ENCODE assay signal across 8 mouse cellular contexts in the genomic region with DNA sequence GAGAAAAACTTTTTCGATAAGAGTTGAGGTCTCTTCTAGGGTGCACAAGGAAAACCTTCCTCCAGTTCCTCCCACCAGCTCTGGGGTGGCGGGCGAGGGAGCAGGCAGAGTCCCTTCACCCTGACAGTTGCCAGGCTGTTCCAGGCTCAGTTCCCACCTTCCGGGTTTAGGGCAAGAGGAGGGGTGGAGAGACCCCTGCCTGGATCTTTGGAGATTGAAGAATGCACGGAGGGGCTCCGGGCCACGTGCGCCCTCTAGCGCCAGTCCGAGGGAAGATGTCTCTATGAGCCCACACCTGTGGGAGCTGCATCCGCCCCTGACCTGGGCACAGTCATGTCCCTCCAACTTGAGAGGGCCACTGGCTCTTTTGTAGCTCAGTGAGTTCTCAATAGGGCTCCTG.
DNase-seq lines count a peak whose midpoint lies in the region; ATAC-seq and TF ChIP-seq lines count a peak whose summit lies in the region.

No protein-coding gene starts in this region.

- no peak overlapping the region for H3K4me2 ChIP-seq in hindbrain, postnatal 0 days (ENCODE audit: low read depth, low read length)
- H3K4me2 ChIP-seq in hindbrain, embryonic 14.5 days (replicated peaks), result no peak overlapping the region
- peak overlapping the region; percentile 20; the same call in 1 of the 2 replicates for H3K4me2 ChIP-seq in forebrain, embryonic 16.5 days (ENCODE audit: low read length)

- peak; percentile 50 for DNase-seq in hindbrain, postnatal 0 days (ENCODE audit: low spot score)
- DNase-seq in hindbrain, embryonic 14.5 days (ENCODE audit: low spot score), result no peak
- peak; percentile 1 for DNase-seq in thymus, postnatal 25 days
- no peak for DNase-seq in thymus, postnatal 14 days
- no peak for DNase-seq in ovary, adult 18-20 months (ENCODE audit: low spot score)
- DNase-seq in heart, postnatal 36 days, result no peak
- no peak for DNase-seq in thymus, adult 18-20 months

- peak; percentile 76 for TF ChIP-seq CTCF in hindbrain, postnatal 0 days (IDR thresholded peaks at IDR 0.05; ENCODE audit: low read depth)

- intact Hi-C loops in heart, postnatal 36 days (cut with DNase I), result no loop called here

- H3K4me3 ChIP-seq in hindbrain, postnatal 0 days (ENCODE audit: low read length), result no peak overlapping the region
- no peak overlapping the region for H3K4me3 ChIP-seq in hindbrain, embryonic 14.5 days (replicated peaks; ENCODE audit: low read length)
- H3K4me3 ChIP-seq in forebrain, embryonic 16.5 days (replicated peaks; ENCODE audit: low read length), result no peak overlapping the region

- 13% methylated on average over 11 of the region's 11 CpGs for WGBS in hindbrain, postnatal 0 days
- WGBS in hindbrain, embryonic 14.5 days, result 17% methylated on average over 11 of the region's 11 CpGs
- 12% methylated on average over 11 of the region's 11 CpGs for WGBS in forebrain, embryonic 16.5 days

- H3K27ac ChIP-seq in hindbrain, postnatal 0 days, result no peak overlapping the region
- H3K27ac ChIP-seq in hindbrain, embryonic 14.5 days, result no peak overlapping the region
- no peak overlapping the region for H3K27ac ChIP-seq in forebrain, embryonic 16.5 days (ENCODE audit: low read length)

- H3K4me1 ChIP-seq in hindbrain, postnatal 0 days (ENCODE audit: insufficient read depth, low read length), result no peaks in the 10 kb centered on the region
- H3K4me1 ChIP-seq in hindbrain, embryonic 14.5 days (replicated peaks; ENCODE audit: control insufficient read depth, insufficient read depth, low read length), result no peaks in the 10 kb centered on the region
- H3K4me1 ChIP-seq in forebrain, embryonic 16.5 days (replicated peaks; ENCODE audit: control insufficient read depth, insufficient read depth, low read length), result peaks cover 19% of the 10 kb centered on the region

- no peak; the same call in 1 of the 2 replicates for ATAC-seq in hindbrain, postnatal 0 days
- ATAC-seq in hindbrain, embryonic 14.5 days (ENCODE audit: low FRiP score), result no peak
- peak; percentile 43; the same call in 1 of the 2 replicates for ATAC-seq in forebrain, embryonic 16.5 days

- H3K27me3 ChIP-seq in hindbrain, postnatal 0 days (ENCODE audit: insufficient read depth, low read length), result no peaks in the 10 kb centered on the region
- H3K27me3 ChIP-seq in hindbrain, embryonic 14.5 days (ENCODE audit: control insufficient read depth, insufficient read depth, low read length), result no peaks in the 10 kb centered on the region
- H3K27me3 ChIP-seq in forebrain, embryonic 16.5 days (replicated peaks; ENCODE audit: control insufficient read depth, insufficient read depth, low read length), result no peaks in the 10 kb centered on the region

- no peak overlapping the region for H3K9ac ChIP-seq in hindbrain, postnatal 0 days (replicated peaks; ENCODE audit: low read length)
- H3K9ac ChIP-seq in hindbrain, embryonic 14.5 days, result no peak overlapping the region
- no peak overlapping the region for H3K9ac ChIP-seq in forebrain, embryonic 16.5 days (replicated peaks; ENCODE audit: low read depth, low read length)

- H3K36me3 ChIP-seq in hindbrain, postnatal 0 days (ENCODE audit: insufficient read depth, low read length), result no peaks in the 10 kb centered on the region
- H3K36me3 ChIP-seq in hindbrain, embryonic 14.5 days (replicated peaks; ENCODE audit: control insufficient read depth, insufficient read depth), result no peaks in the 10 kb centered on the region
- H3K36me3 ChIP-seq in forebrain, embryonic 16.5 days (ENCODE audit: control insufficient read depth, insufficient read depth), result no peaks in the 10 kb centered on the region

- no peaks in the 10 kb centered on the region for H3K9me3 ChIP-seq in hindbrain, postnatal 0 days (ENCODE audit: low read length)
- no peaks in the 10 kb centered on the region for H3K9me3 ChIP-seq in hindbrain, embryonic 14.5 days (ENCODE audit: control insufficient read depth, low read length)
- no peaks in the 10 kb centered on the region for H3K9me3 ChIP-seq in forebrain, embryonic 16.5 days (ENCODE audit: control insufficient read depth, low read length)

Comparison
In these comparisons a context has a peak if more than half of its experiments do, and no peak if none do; other contexts are left out.
1. DNase-seq: peak in hindbrain, postnatal 0 days (single experiment) and thymus, postnatal 25 days (single experiment); none in hindbrain, embryonic 14.5 days (single experiment), thymus, postnatal 14 days (single experiment), ovary, adult 18-20 months (single experiment), heart, postnatal 36 days (0 of 2) and thymus, adult 18-20 months (0 of 2).